Mouse (Mus musculus) brain, embryonic 14.5 days (tissue): ENCODE measurements around the gene Usp28.

Experiments
- CTCF ChIP-seq: fragments of 200-500 bp; IDR thresholded peaks from 2 replicates; pipeline ENCODE4 v1.5.1; 2012; ENCODE audit warnings: inconsistent platforms, mild to moderate bottlenecking, moderate library complexity, borderline replicate concordance; ENCODE audit not compliant: insufficient read depth, insufficient read length; ENCODE audit errors: extremely low read depth
- POLR2A ChIP-seq: fragments of 200-500 bp; IDR thresholded peaks from 2 replicates; pipeline ENCODE4 v1.6.1; 2012; ENCODE audit warnings: mild to moderate bottlenecking, inconsistent platforms, borderline replicate concordance; ENCODE audit not compliant: poor library complexity, insufficient read depth, insufficient read length, severe bottlenecking; ENCODE audit errors: extremely low read depth

DNA sequence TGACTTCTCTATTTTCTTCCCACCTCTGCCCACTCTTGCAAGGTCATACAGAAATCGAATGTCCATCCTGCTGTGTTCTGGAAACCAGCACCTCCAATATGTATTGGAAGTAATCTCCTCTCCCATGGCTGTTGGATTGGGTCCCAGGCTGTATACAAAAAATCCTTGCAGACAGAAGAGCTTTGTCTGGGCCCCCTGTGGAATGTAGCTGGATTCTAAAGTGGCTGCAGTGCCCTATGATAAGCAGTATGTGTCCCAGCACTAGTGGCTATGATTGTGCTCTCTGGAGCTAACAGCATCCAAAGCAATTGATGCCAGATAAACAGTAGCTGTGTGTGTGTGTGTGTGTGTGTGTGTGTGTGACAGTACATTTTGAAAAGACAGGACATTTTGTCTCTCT, 42.8 kb upstream of the Usp28 start:
- no peak for TF ChIP-seq CTCF
- no peak for TF ChIP-seq POLR2A
